Mouse (Mus musculus): ENCODE results near the gene Srp72. TPM values are rescaled to one million over a fixed set of nuclear protein-coding genes. Genes with fewer than 3 reads are reported as not detected.

Srp72 gene
- polyA plus RNA-seq, 1 experiment from 2014 or later, result 89.5 TPM

DNA sequence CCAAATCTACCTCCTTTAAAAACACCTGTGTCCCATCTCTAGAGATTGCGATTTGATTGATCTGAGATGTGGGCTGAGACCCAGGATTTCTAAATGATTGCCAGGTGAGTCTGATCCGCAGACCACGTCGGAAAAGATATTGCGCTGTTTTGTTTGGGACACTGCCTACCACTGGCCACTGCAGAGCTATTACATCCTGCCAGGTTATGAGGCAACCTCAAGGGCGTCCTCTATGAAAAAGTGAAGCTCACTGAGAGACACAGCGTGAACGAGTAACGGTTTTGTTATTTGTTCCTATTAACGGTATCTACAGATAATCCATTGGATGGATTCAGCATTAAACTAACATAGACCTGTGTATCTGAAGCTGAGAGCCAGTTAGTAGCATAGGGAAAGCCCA is 64.0 kb downstream of the Srp72 start:
- DNase-seq (ENCODE audit: low spot score) (no peak), ATAC-seq (replicated peaks; ENCODE audit: insufficient number of reproducible peaks, low FRiP score, low TSS enrichment, low read depth) (no peak)
- Histone ChIP-seq H3K36me3 (replicated peaks; ENCODE audit: control insufficient read depth, insufficient read depth, low read depth, low read length) (no peaks in the 10 kb centered on the region), H3K27ac (replicated peaks; ENCODE audit: low read depth, low read length) (no peak overlapping the region), H3K9ac (replicated peaks; ENCODE audit: low read length) (no peak overlapping the region), H3K9me3 (replicated peaks; ENCODE audit: control insufficient read depth, low read length) (no peaks in the 10 kb centered on the region), H3K27me3 (ENCODE audit: control insufficient read depth, insufficient read depth, low read length) (no peaks in the 10 kb centered on the region), H3K4me3 (ENCODE audit: low read depth, low read length) (no peak overlapping the region), H3K4me2 (ENCODE audit: low read depth, low read length) (no peak overlapping the region), H3K4me1 (ENCODE audit: control insufficient read depth, insufficient read depth, low read length) (no peaks in the 10 kb centered on the region)
- 84% methylated on average over 10 of the region's 10 CpGs for WGBS

DNA sequence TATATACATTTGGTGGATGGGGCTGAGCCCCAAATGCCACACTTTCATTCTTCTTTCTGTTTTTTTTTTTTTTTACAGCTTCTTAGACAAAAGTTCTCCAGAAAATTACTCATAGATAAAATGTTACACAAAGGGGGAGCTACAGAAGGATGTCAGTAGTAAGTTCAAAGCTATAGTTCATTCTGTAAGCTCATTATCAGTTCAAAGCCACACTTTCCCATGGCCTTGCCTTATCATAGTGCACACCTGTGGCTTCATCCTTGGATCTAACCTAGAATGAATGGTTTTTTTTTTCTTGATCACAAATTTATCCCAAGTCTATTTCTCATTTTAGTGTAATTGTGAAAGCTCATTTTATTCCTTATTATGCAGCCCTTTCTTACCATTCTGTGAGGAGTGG is 64.9 kb downstream of the Srp72 start:
- Histone ChIP-seq H3K27me3 (ENCODE audit: control insufficient read depth, insufficient read depth, low read length) (no peaks in the 10 kb centered on the region), H3K27ac (replicated peaks; ENCODE audit: low read depth, low read length) (no peak overlapping the region), H3K4me2 (ENCODE audit: low read depth, low read length) (no peak overlapping the region), H3K4me1 (ENCODE audit: control insufficient read depth, insufficient read depth, low read length) (no peaks in the 10 kb centered on the region), H3K9me3 (replicated peaks; ENCODE audit: control insufficient read depth, low read length) (no peaks in the 10 kb centered on the region), H3K4me3 (ENCODE audit: low read depth, low read length) (no peak overlapping the region), H3K9ac (replicated peaks; ENCODE audit: low read length) (no peak overlapping the region), H3K36me3 (replicated peaks; ENCODE audit: control insufficient read depth, insufficient read depth, low read depth, low read length) (no peaks in the 10 kb centered on the region)
- no peak for ATAC-seq (replicated peaks; ENCODE audit: insufficient number of reproducible peaks, low FRiP score, low TSS enrichment, low read depth)
- no peak for DNase-seq (ENCODE audit: low spot score)

DNA sequence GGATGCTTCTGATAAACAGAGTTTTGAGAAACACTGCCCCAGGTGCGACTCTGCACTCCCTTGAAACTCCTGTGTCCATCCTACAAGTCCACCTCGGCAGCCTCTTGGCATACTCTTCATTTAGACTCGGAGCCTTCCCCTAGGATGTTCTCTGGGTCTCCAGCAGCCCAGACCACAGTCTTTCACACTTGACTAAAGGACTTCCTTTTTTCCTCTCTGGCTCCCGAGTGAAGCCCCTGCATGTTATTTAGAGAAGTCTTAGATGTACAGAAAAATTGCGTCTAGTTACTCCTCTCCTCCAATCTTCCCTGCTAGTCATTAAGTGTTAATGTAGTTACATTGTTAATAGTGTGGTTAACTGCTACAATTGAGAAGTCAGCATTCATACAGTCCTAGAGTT is 69.9 kb downstream of the Srp72 start:
- Histone ChIP-seq H3K27ac (replicated peaks; ENCODE audit: low read depth, low read length) (no peak overlapping the region), H3K4me1 (ENCODE audit: control insufficient read depth, insufficient read depth, low read length) (no peaks in the 10 kb centered on the region), H3K9ac (replicated peaks; ENCODE audit: low read length) (no peak overlapping the region), H3K4me3 (ENCODE audit: low read depth, low read length) (no peak overlapping the region), H3K4me2 (ENCODE audit: low read depth, low read length) (no peak overlapping the region), H3K9me3 (replicated peaks; ENCODE audit: control insufficient read depth, low read length) (no peaks in the 10 kb centered on the region), H3K27me3 (ENCODE audit: control insufficient read depth, insufficient read depth, low read length) (no peaks in the 10 kb centered on the region), H3K36me3 (replicated peaks; ENCODE audit: control insufficient read depth, insufficient read depth, low read depth, low read length) (no peaks in the 10 kb centered on the region)
- ATAC-seq (replicated peaks; ENCODE audit: insufficient number of reproducible peaks, low FRiP score, low TSS enrichment, low read depth) (no peak), DNase-seq (ENCODE audit: low spot score) (no peak)
- 80% methylated on average over 5 of the region's 5 CpGs for WGBS

Other genes with a start within 250 kb of the Srp72 start
- 17.5 and 18.5 TPM in 2 replicates for gene Aasdh, start 69.2 kb upstream of the Srp72 start, polyA plus RNA-seq (2014; fragmentation: Nextera tagmentation; extraction: Ambion mirVana)
- 455 and 466 TPM in 2 replicates for gene Paics, start 23.4 kb upstream of the Srp72 start, polyA plus RNA-seq (2014; fragmentation: Nextera tagmentation; extraction: Ambion mirVana)
- 41.9 and 49.6 TPM in 2 replicates for gene Ppat, start 23.1 kb upstream of the Srp72 start, polyA plus RNA-seq (2014; fragmentation: Nextera tagmentation; extraction: Ambion mirVana)
- not detected in 2 replicates for gene Arl9, start 29.4 kb downstream of the Srp72 start, polyA plus RNA-seq (2014; fragmentation: Nextera tagmentation; extraction: Ambion mirVana)
- gene Thegl, start 41.3 kb downstream of the Srp72 start, polyA plus RNA-seq (2014; fragmentation: Nextera tagmentation; extraction: Ambion mirVana), result 0.13 TPM in 1 of 2 replicates, not detected in the other
- gene Hopx, start 140.4 kb downstream of the Srp72 start, polyA plus RNA-seq (2014; fragmentation: Nextera tagmentation; extraction: Ambion mirVana), result 0.31 TPM in 1 of 2 replicates, not detected in the other
- 1.3 TPM in 2 replicates for gene Spink2, start 236.8 kb downstream of the Srp72 start, polyA plus RNA-seq (2014; fragmentation: Nextera tagmentation; extraction: Ambion mirVana)

All from embryonic facial prominence, embryonic 11.5 days (tissue).